Mouse (Mus musculus): ENCODE results near the gene Olfr6. TPM values are rescaled to one million over a fixed set of nuclear protein-coding genes. Genes with fewer than 3 reads are reported as not detected.
"Not testable (repeated sequence)": the region's sequence is repeated elsewhere in the genome, so short reads cannot be mapped to it uniquely, and the experiment has no call there.

Gene Olfr6
- not detected for total RNA-seq (2021)
- long read RNA-seq, experiment 1, result 0 reads
- long read RNA-seq, experiment 2, result 0 reads

DNA sequence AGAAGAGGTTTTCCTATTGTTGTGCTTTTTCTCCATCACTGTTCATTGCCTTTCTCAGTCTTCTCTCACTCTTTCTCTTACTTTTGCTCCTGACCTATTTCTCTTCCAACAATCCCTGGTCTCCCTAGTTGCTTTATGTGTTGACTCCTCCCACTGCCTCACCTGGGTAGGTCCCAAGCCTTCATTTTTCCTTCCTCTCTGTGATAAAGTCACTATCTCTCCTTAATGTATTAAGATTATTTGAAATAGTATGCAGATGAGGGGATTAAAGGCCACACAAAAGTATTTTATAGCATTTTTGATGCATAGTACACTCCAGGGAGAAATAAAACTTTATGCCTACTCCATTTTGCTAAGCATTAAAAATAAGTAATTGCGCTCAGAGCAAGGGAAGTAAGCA lies at the start of gene Olfr6:
Olfr6 (minus strand) TSS at position 101 of the 400 bp plus-strand sequence.
- intact Hi-C loops (cut with DNase I), result no loop called here
- no peak for DNase-seq (ENCODE audit: low spot score in 2 of 2)

DNA sequence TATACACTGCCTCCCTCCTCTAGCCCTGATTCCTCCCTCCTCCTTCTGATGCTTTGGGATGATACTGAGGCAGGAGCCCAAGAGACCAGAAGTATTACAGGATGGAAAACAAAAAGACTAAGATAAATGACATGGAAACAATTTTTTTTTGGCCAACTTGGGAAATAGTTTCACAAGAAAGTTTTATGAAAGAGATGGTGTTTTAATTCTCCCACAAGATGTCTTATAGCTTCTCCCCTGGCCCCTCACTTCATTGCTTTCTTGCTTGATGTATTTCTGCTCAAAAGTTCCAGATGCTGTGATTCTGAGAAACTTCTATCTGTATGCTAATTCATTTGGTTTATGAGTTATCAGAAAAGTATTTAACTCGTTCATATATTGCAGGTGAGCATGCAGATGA lies 42.2 kb upstream of the Olfr6 start, which contains the start of gene Olfr2:
Olfr2 (minus strand) TSS at position 101 of the 400 bp plus-strand sequence.
- DNase-seq (ENCODE audit: low spot score in 2 of 2), result no peak
- intact Hi-C loops (cut with DNase I), result no loop called here

DNA sequence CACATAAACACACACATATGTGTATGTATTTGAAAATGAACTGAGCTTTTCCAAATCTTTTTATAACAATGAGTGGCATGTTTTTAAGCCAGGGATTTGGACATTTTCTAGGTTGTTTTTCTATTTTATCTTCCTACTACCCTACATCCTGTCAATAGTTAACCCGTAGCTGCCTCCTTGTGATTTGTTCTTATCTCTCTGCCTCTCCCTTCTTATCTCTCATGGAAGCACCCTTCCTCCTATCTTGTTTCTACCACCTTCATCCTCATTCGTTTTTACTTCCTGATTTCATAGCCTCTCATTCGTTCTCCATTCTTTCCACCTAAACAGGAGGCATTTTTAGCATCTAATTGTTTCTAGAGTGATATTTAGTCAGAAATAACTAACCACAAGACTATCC lies 40.4 kb upstream of the Olfr6 start:
- DNase-seq (ENCODE audit: low spot score in 2 of 2), result no peak
- intact Hi-C loops (cut with DNase I), result no loop called here

DNA sequence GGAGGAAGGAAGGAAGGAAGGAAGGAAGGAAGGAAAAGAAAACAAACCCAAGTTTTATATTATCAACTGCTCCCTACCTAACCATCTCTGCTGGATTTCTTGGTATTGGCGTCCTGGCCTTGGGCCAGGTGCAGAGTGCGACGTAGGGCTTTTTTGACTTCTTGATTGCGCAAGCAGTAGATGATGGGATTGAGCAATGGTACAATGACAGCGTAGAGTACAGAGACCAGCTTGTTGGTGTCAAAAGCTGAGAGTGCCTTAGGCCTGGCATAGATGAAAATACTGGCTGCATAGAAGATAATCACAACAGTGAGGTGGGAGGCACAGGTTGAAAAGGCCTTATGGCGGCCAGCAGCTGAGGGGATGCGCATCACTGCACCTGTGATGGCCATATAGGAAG lies 37.1 kb upstream of the Olfr6 start:
- DNase-seq (ENCODE audit: low spot score in 2 of 2), result no peak
- intact Hi-C loops (cut with DNase I), result no loop called here

DNA sequence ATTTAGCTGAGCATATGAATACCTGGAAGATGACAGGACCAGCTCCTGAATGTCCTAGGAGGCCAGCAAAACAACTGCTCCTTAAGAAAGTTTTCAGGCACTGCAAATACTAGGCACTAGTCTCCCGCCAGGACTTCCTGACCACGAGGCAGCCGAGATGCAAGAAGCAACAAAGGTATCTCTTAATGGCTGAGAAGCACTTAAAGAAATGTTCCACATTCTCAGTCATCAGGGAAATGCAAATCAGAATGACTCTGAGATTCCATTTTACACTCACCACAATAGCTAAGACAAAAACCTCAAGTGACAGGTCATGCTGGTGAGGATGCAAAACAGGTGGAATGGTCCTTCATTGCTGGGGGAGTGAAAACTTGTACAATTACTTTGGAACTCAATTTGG lies 21.5 kb upstream of the Olfr6 start:
- no peak for DNase-seq (ENCODE audit: low spot score in 2 of 2)
- intact Hi-C loops (cut with DNase I), result no loop called here

DNA sequence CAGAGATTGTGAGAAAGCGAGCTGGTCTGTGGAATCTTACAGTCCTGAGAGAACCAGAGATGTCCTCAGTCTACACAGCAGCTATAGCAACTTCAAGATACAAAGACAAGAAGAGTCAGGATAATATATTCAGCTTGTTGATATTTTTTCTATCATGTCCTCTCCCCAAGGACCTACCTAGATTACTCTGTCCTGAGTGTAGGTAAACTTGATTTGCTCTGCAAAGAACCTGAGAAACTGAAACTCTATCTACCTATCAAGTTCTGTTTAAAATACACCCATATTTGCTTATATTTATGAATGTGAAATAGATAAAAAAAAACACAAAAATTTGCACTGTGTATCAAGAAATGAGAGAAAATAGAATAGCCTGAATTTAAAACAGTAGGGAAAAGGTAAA lies 11.6 kb upstream of the Olfr6 start, which contains the start of gene Olfr711:
Olfr711 (minus strand) TSS at position 101 of the 400 bp plus-strand sequence.
- intact Hi-C loops (cut with DNase I), result no loop called here
- no peak for DNase-seq (ENCODE audit: low spot score in 2 of 2)

DNA sequence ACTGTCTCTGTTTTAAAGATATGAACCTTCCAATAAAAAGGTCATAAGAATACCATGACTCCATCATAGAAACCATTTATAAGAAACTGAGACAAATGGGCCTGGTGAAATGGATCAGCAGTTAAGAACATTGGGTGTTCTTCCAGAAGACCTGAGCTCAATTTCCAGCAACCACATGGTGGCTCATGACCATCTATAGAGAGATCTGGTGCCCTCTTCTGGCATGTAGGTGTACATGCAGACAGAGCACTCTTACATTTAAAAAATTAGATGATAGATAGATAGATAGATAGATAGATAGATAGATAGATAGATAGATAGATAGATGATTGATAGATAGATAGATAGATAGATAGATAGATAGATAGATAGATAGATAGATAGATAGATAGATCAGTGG lies 3.8 kb upstream of the Olfr6 start:
- DNase-seq (ENCODE audit: low spot score in 2 of 2); intact Hi-C loops (cut with DNase I): not testable (repeated sequence)

DNA sequence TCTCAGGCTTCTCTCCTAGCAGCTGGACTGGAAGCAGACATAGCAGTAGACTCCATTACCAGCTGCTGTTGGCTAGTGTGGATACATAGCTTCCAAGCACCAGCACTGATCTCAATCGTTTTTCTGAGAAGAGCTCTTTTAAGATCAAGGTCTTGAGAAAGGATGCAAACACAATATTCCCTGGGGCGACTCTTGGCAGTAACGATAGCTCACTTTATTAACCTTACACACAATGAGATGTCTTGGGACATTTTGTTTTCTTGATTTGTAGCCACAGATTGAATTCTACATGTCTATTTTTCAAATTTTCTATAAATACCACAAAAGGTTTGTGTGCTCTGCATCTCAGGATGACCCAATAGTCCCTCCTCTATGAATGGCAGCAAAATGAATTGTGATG lies 15.5 kb downstream of the Olfr6 start, which contains the start of gene Olfr710:
Olfr710 (minus strand) TSS at position 101 of the 400 bp plus-strand sequence.
- intact Hi-C loops (cut with DNase I), result no loop called here
- no peak for DNase-seq (ENCODE audit: low spot score in 2 of 2)

DNA sequence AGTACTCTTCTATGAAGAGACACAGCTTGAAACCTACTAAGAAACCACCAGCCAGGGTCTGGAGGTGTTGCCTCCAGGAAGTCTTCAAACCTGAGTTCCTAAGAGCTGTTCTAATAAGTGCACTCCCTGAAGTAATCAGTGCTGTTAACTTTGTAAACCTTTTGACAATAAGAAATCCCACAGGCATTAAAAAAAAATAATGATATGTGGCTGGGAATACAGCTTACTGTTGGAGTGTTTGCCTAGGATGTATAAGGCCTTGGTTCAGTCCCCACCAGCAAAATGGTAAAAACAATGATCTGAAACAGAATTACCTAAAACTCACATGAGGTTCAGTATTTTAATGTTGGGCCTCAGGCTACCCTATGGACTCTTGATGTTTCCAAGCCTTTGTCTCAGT lies 31.6 kb downstream of the Olfr6 start, which contains the start of gene Olfr709-ps1:
Olfr709-ps1 (minus strand) TSS at position 101 of the 400 bp plus-strand sequence.
- DNase-seq (ENCODE audit: low spot score in 2 of 2), result no peak
- intact Hi-C loops (cut with DNase I), result no loop called here

DNA sequence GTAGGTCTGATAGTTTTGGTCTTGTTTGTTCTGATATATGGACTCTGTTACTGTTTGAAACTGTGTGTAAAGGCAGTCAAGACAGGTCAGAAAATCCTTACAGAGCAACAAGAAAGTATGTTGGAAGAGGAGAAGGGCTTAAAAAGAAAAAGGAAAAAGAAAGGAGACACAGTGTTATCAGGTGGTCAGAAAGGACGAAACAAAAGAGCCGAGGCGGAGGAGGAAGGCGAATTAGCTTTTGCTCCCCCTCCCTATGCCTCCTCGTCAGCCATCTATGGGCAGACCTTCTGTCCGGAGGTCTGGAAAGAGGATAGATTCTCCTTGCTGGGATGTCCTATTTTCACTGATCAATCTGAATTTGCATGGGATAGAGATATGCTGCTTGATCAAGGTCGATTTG lies 42.8 kb downstream of the Olfr6 start:
- intact Hi-C loops (cut with DNase I); DNase-seq (ENCODE audit: low spot score in 2 of 2): not testable (repeated sequence)

DNA sequence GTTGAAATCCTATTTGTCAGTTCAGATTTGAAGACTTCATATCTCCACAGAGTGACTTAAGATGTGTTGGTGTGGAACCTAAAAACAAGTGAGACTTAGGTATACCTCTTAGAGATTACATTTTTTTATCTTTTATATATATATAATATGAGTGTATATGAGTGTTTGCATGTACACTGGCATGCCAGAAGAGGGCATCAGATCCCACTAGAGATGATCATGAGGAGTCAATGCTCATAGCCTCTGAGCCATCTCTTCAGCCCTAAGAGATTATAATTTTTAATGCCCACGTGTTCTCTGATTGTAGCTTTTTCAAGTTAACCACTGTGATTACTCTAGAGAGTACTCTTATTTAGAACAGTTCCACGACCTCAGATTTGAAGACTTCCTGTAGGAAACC lies 56.1 kb downstream of the Olfr6 start, which contains the start of gene Olfr1532-ps1:
Olfr1532-ps1 (plus strand) TSS at position 326 of the 400 bp plus-strand sequence.
- no peak for DNase-seq (ENCODE audit: low spot score in 2 of 2)
- intact Hi-C loops (cut with DNase I), result no loop called here

Other genes starting within 250 kb of the Olfr6 start
- gene Olfr695, start 247.5 kb downstream of the Olfr6 start, total RNA-seq (2021), result not detected
- gene Olfr697, start 221.5 kb downstream of the Olfr6 start, total RNA-seq (2021), result not detected
- gene Olfr698, start 208.5 kb downstream of the Olfr6 start, total RNA-seq (2021), result not detected
- gene Olfr699, start 170.7 kb downstream of the Olfr6 start, total RNA-seq (2021), result not detected
- gene Olfr700, start 155.1 kb downstream of the Olfr6 start, total RNA-seq (2021), result not detected
- not detected for gene Olfr701, start 149.8 kb downstream of the Olfr6 start, total RNA-seq (2021)
- gene Olfr702, start 130.0 kb downstream of the Olfr6 start, total RNA-seq (2021), result not detected
- not detected for gene Olfr703, start 120.6 kb downstream of the Olfr6 start, total RNA-seq (2021)
- gene Olfr704, start 100.8 kb downstream of the Olfr6 start, total RNA-seq (2021), result not detected
- gene Olfr705, start 87.0 kb downstream of the Olfr6 start, total RNA-seq (2021), result not detected
- not detected for gene Olfr706, start 75.8 kb downstream of the Olfr6 start, total RNA-seq (2021)
- gene Olfr707, start 62.7 kb downstream of the Olfr6 start, total RNA-seq (2021), result not detected
- gene Olfr1532-ps1, start 55.9 kb downstream of the Olfr6 start, total RNA-seq (2021), result not detected
- gene Olfr709-ps1, start 31.7 kb downstream of the Olfr6 start, total RNA-seq (2021), result not detected
- not detected for gene Olfr710, start 15.6 kb downstream of the Olfr6 start, total RNA-seq (2021)
- not detected for gene Olfr711, start 11.5 kb upstream of the Olfr6 start, total RNA-seq (2021)
- gene Olfr2, start 42.1 kb upstream of the Olfr6 start, total RNA-seq (2021), result not detected
- not detected for gene Olfr713, start 67.2 kb upstream of the Olfr6 start, total RNA-seq (2021)
- not detected for gene Olfr714, start 107.0 kb upstream of the Olfr6 start, total RNA-seq (2021)
- not detected for gene Olfr17, start 129.3 kb upstream of the Olfr6 start, total RNA-seq (2021)
- not detected for gene Olfr715b, start 146.4 kb upstream of the Olfr6 start, total RNA-seq (2021)
- not detected for gene Olfr715, start 167.1 kb upstream of the Olfr6 start, total RNA-seq (2021)
- gene Olfr716, start 174.4 kb upstream of the Olfr6 start, total RNA-seq (2021), result not detected
- not detected for gene Nlrp14, start 203.1 kb upstream of the Olfr6 start, total RNA-seq (2021)
- not detected for gene Rbmxl2, start 245.5 kb upstream of the Olfr6 start, total RNA-seq (2021)

Measured in left cerebral cortex, postnatal 14 days (tissue).